Mouse (Mus musculus): ENCODE measurements around the gene Cds1.

- TF ChIP-seq CTCF (IDR thresholded peaks at IDR 0.05; ENCODE audit: low read depth, low read length): no peak
- no peak for TF ChIP-seq GATA1 (IDR thresholded peaks at IDR 0.05; ENCODE audit: borderline replicate concordance, low read length)
- no peak for TF ChIP-seq GATA2 (IDR thresholded peaks at IDR 0.05; ENCODE audit: borderline replicate concordance, low read depth, low read length)
- TF ChIP-seq TAL1 (conservative IDR thresholded peaks at IDR 0.05; ENCODE audit: low read depth, low read length): no peak
These were observed 68.9 kb downstream of the Cds1 start for GRCm38 (mm10) chr5:101833875-101834274.
